Comparison of ENCODE assay signal across 11 mouse cellular contexts in the genomic region with DNA sequence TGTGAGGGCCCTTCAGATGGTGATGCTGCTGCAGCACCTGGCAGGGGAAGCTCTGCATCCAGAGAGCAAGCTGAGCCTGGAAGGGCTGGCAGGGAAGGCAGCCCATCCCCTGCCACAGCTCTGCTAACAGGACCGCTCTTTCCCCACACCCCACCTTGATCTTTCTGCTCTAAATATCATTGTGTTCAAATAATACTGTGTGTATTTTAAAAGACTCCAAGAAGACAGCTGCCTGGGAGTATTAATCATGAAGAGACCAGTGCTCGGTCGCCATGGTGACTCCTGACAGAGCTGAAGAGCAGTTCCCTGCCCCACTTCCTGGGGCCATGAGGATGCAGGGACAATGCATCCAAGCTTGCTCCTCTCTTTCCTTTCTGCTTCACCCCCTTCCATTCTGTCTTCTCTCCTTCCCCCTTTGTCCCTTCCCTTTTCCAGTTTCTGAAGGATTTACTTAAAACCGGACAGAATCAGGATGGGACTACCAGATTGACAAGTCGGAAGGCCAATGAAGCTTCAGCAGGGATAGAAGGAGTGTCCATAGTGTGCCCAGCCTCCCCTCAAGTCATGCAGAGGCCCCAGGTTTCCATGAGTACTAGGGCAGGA. TPM values are rescaled to one million over a fixed set of nuclear protein-coding genes. Genes with fewer than 3 reads are reported as not detected.
DNase-seq lines count a peak whose midpoint lies in the region; ATAC-seq and TF ChIP-seq lines count a peak whose summit lies in the region.
"Had no signal": no experiment of that assay in that cellular context is flagged by ENCODE, and none has a peak within 500 bp of the region (broad histone marks: within the 10 kb centered on the region; RNA-seq: fewer than 3 reads in every experiment).

No protein-coding gene starts in this region.

- peaks cover 13% of the 10 kb centered on the region for H3K4me1 ChIP-seq in forebrain, embryonic 12.5 days
- H3K4me1 ChIP-seq in neural tube, embryonic 14.5 days (ENCODE audit: control insufficient read depth, insufficient read depth, low read length), result peaks cover 5% of the 10 kb centered on the region; the same call in 1 of the 2 replicates
- H3K4me1 ChIP-seq in thymus, adult 2 months (replicated peaks; ENCODE audit: control insufficient read depth, insufficient read depth, low read length), result peaks cover 6% of the 10 kb centered on the region; the same call in 1 of the 2 replicates

- peak; percentile 27; the same call in 1 of the 2 replicates for ATAC-seq in forebrain, embryonic 12.5 days (ENCODE audit: low FRiP score)
- peak; percentile 60; the same call in 1 of the 2 replicates for ATAC-seq in neural tube, embryonic 14.5 days (ENCODE audit: low read depth)
- no peak for ATAC-seq in erythroid progenitor cell, adult 5-6 weeks (replicated peaks; ENCODE audit: low FRiP score, poor library complexity, severe bottlenecking)

- no peak overlapping the region for H3K4me2 ChIP-seq in forebrain, embryonic 12.5 days
- no peak overlapping the region for H3K4me2 ChIP-seq in neural tube, embryonic 14.5 days (ENCODE audit: low read depth, low read length)

- H3K4me3 ChIP-seq in forebrain, embryonic 12.5 days (replicated peaks), result no peak overlapping the region
- no peak overlapping the region for H3K4me3 ChIP-seq in neural tube, embryonic 14.5 days (ENCODE audit: low read depth, low read length)
- no peak overlapping the region for H3K4me3 ChIP-seq in thymus, adult 2 months (ENCODE audit: control insufficient read depth, insufficient read depth, low read length)
- H3K4me3 ChIP-seq: limb, embryonic 10.5 days had no signal

- no peaks in the 10 kb centered on the region for H3K9me3 ChIP-seq in forebrain, embryonic 12.5 days
- no peaks in the 10 kb centered on the region for H3K9me3 ChIP-seq in neural tube, embryonic 14.5 days (ENCODE audit: control insufficient read depth, low read length)
- H3K9me3 ChIP-seq: limb, embryonic 10.5 days had no signal

- TF ChIP-seq CTCF in thymus, adult 2 months (IDR thresholded peaks at IDR 0.05; ENCODE audit: borderline replicate concordance, control insufficient read depth, extremely low read depth, insufficient read depth, low read length, poor library complexity), result no peak

- 51% methylated on average over 5 of the region's 5 CpGs for WGBS in forebrain, embryonic 12.5 days
- WGBS in neural tube, embryonic 14.5 days, result 41% methylated on average over 5 of the region's 5 CpGs
- 68% methylated on average over 5 of the region's 5 CpGs for WGBS in thymus, adult 2 months

- no peak overlapping the region for H3K27ac ChIP-seq in forebrain, embryonic 12.5 days
- no peak overlapping the region for H3K27ac ChIP-seq in neural tube, embryonic 14.5 days (ENCODE audit: low read depth, low read length)
- H3K27ac ChIP-seq in thymus, adult 2 months (ENCODE audit: control insufficient read depth, insufficient read depth, low read length), result no peak overlapping the region
- H3K27ac ChIP-seq: limb, embryonic 10.5 days had no signal

- peak; percentile 46 for DNase-seq in R1 (ENCODE audit: low read depth, low spot score)
- peak; percentile 38 for DNase-seq in layer of hippocampus, adult 9-10 months (ENCODE audit: low spot score)
- no peak for DNase-seq in thymus, adult 2 months
- no peak for DNase-seq in gastrocnemius, postnatal 10 days
- DNase-seq: heart, postnatal 4 days; thymus, postnatal 36 days had no signal

- TF ChIP-seq POLR2A in thymus, adult 2 months (IDR thresholded peaks at IDR 0.05; ENCODE audit: control insufficient read depth, extremely low read depth, insufficient read depth, low read length, poor library complexity), result no peak

- no peak overlapping the region for H3K9ac ChIP-seq in forebrain, embryonic 12.5 days
- H3K9ac ChIP-seq in neural tube, embryonic 14.5 days (replicated peaks; ENCODE audit: low read depth, low read length), result no peak overlapping the region

- H3K36me3 ChIP-seq in forebrain, embryonic 12.5 days (replicated peaks), result no peaks in the 10 kb centered on the region
- no peaks in the 10 kb centered on the region for H3K36me3 ChIP-seq in neural tube, embryonic 14.5 days (ENCODE audit: control insufficient read depth, insufficient read depth, low read length)
- no peaks in the 10 kb centered on the region for H3K36me3 ChIP-seq in thymus, adult 2 months (ENCODE audit: control insufficient read depth, insufficient read depth, low read length)
- H3K36me3 ChIP-seq: limb, embryonic 10.5 days had no signal

- H3K27me3 ChIP-seq in forebrain, embryonic 12.5 days, result peaks cover 41% of the 10 kb centered on the region
- peaks cover 28% of the 10 kb centered on the region for H3K27me3 ChIP-seq in neural tube, embryonic 14.5 days (ENCODE audit: control insufficient read depth, insufficient read depth, low read length)
- no peaks in the 10 kb centered on the region; the same call in 1 of the 2 replicates for H3K27me3 ChIP-seq in thymus, adult 2 months (ENCODE audit: control insufficient read depth, insufficient read depth, low read length)

RNA-seq across cellular contexts. Expression of a gene that starts 4.8 kb away (rescaled TPM):
- polyA plus RNA-seq in forebrain, embryonic 12.5 days (2016; fragmentation: Nextera tagmentation; extraction: Ambion mirVana), result not detected in 2 replicates
- not detected in 2 replicates for polyA plus RNA-seq in neural tube, embryonic 14.5 days (2014; fragmentation: Nextera tagmentation; extraction: Ambion mirVana)
- total RNA-seq in erythroid progenitor cell, adult 5-6 weeks (2015; ENCODE audit: low replicate concordance), result not detected in 2 replicates
- total RNA-seq in erythroid progenitor cell, adult 5-6 weeks (2017; ENCODE audit: low replicate concordance), result not detected in 2 replicates
- polyA plus RNA-seq in thymus, adult 2 months (2012; rRNA removed), result 0.12 and 0.19 TPM in 2 replicates
- not detected for total RNA-seq in gastrocnemius, postnatal 10 days (2021)
- total RNA-seq: heart, postnatal 4 days had no signal
- polyA plus RNA-seq: limb, embryonic 10.5 days; lung, embryonic 16.5 days had no signal

RNA-seq across cellular contexts. Expression of a gene that starts 15.4 kb away (rescaled TPM):
- 1.9 and 2.6 TPM in 2 replicates for polyA plus RNA-seq in forebrain, embryonic 12.5 days (2016; fragmentation: Nextera tagmentation; extraction: Ambion mirVana)
- polyA plus RNA-seq in neural tube, embryonic 14.5 days (2014; fragmentation: Nextera tagmentation; extraction: Ambion mirVana), result 9.9 and 10.0 TPM in 2 replicates
- total RNA-seq in erythroid progenitor cell, adult 5-6 weeks (2015; ENCODE audit: low replicate concordance), result not detected in 2 replicates
- not detected in 2 replicates for total RNA-seq in erythroid progenitor cell, adult 5-6 weeks (2017; ENCODE audit: low replicate concordance)
- 0.03 and 0.04 TPM in 2 replicates for polyA plus RNA-seq in thymus, adult 2 months (2012; rRNA removed)
- total RNA-seq in gastrocnemius, postnatal 10 days (2021), result under 1 TPM; 0.14 TPM
- total RNA-seq: heart, postnatal 4 days had no signal

Comparison
In these comparisons a context has a peak if more than half of its experiments do, and no peak if none do; other contexts are left out.
1. DNase-seq: peak in R1 (single experiment) and layer of hippocampus, adult 9-10 months (single experiment); none in thymus, adult 2 months (single experiment) and gastrocnemius, postnatal 10 days (single experiment).